Mouse (Mus musculus) testis, adult 2 months (tissue): Measurements from ENCODE around the gene Casc3.

ENCODE experiments used
- CTCF ChIP-seq: fragments of 200-500 bp; IDR thresholded peaks from 2 replicates; pipeline ENCODE4 v1.5.1; 2012; ENCODE audit warnings: low read depth, mild to moderate bottlenecking, inconsistent platforms, low read length, moderate library complexity; ENCODE audit not compliant: control insufficient read depth, insufficient read depth, insufficient replicate concordance
- POLR2A ChIP-seq: fragments of 200-500 bp; IDR thresholded peaks from 2 replicates; pipeline ENCODE4 v1.6.1; 2012; ENCODE audit warnings: low read depth, mild to moderate bottlenecking, inconsistent platforms, low read length, moderate library complexity; ENCODE audit not compliant: control insufficient read depth

DNA sequence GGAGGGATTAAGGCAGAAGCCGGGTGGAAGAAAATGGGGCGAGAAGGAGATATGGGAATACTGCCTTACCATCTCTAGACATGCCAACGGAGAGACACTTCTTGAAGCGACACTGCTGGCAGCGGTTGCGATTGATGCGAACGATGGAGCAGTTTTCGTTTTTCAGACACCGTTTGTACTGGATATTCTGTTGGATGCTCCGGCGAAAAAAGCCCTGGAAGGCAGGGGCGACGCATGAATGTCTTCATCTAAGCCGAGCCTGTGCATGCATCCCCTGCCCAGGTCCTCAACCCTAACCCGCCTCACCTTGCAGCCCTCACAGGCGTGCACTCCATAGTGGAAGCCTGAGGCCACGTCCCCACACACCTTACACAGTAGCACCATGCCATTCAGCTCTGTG is 33.6 kb upstream of the Casc3 start:
- TF ChIP-seq CTCF = no peak
- no peak for TF ChIP-seq POLR2A
